8 mouse cellular contexts compared by ENCODE assay signal in genomic region chr17:15787036-15787435, GRCm38 (mm10). TPM values are rescaled to one million over a fixed set of nuclear protein-coding genes. Genes with fewer than 3 reads are reported as not detected.
DNase-seq lines count a peak whose midpoint lies in the region; ATAC-seq lines count a peak whose summit lies in the region.
"Had no signal": no experiment of that assay in that cellular context is flagged by ENCODE, and none has a peak within 500 bp of the region (broad histone marks: within the 10 kb centered on the region; RNA-seq: fewer than 3 reads in every experiment).

No protein-coding gene starts in this region.

- WGBS in hindbrain, embryonic 16.5 days, result 35% methylated on average over 3 of the region's 3 CpGs
- 31% methylated on average over 3 of the region's 3 CpGs for WGBS in hindbrain, embryonic 12.5 days

- ATAC-seq in hindbrain, embryonic 16.5 days, result 0 out of 2 replicates have a peak, but pooled peaks have one; percentile 58
- ATAC-seq in hindbrain, embryonic 12.5 days (ENCODE audit: low FRiP score), result no peak

- no peaks in the 10 kb centered on the region for H3K9me3 ChIP-seq in hindbrain, embryonic 16.5 days (ENCODE audit: control insufficient read depth, low read length)
- H3K9me3 ChIP-seq in hindbrain, embryonic 12.5 days (replicated peaks), result no peaks in the 10 kb centered on the region

- DNase-seq in right cerebral cortex, postnatal 14 days, result peak; percentile 15
- no peak for DNase-seq in right cerebral cortex, postnatal 36 days (ENCODE audit: low spot score in 2 of 2)
- DNase-seq in adipocyte (ENCODE audit: low spot score), result peak; percentile 66
- DNase-seq in kidney, postnatal 4 days, result peak; percentile 19 to 20
- DNase-seq in ovary, adult 18-20 months (ENCODE audit: low spot score), result no peak

- H3K4me2 ChIP-seq in hindbrain, embryonic 16.5 days (ENCODE audit: low read length), result no peak overlapping the region
- H3K4me2 ChIP-seq in hindbrain, embryonic 12.5 days (replicated peaks), result no peak overlapping the region

- H3K36me3 ChIP-seq in hindbrain, embryonic 16.5 days (ENCODE audit: control insufficient read depth, insufficient read depth, low read length), result no peaks in the 10 kb centered on the region
- H3K36me3 ChIP-seq in hindbrain, embryonic 12.5 days, result no peaks in the 10 kb centered on the region

- H3K4me3 ChIP-seq in hindbrain, embryonic 16.5 days (ENCODE audit: low read length), result no peak overlapping the region
- H3K4me3 ChIP-seq in hindbrain, embryonic 12.5 days, result no peak overlapping the region
- H3K4me3 ChIP-seq: erythroblast, embryonic 14.5 days had no signal

- H3K27me3 ChIP-seq in hindbrain, embryonic 16.5 days (replicated peaks; ENCODE audit: control insufficient read depth, insufficient read depth, low read length), result no peaks in the 10 kb centered on the region
- H3K27me3 ChIP-seq in hindbrain, embryonic 12.5 days, result no peaks in the 10 kb centered on the region

- H3K9ac ChIP-seq in hindbrain, embryonic 16.5 days (ENCODE audit: low read depth, low read length), result no peak overlapping the region
- H3K9ac ChIP-seq in hindbrain, embryonic 12.5 days, result no peak overlapping the region

- H3K27ac ChIP-seq in hindbrain, embryonic 16.5 days (ENCODE audit: low read depth, low read length), result no peak overlapping the region
- H3K27ac ChIP-seq in hindbrain, embryonic 12.5 days, result no peak overlapping the region

- no peaks in the 10 kb centered on the region for H3K4me1 ChIP-seq in hindbrain, embryonic 16.5 days (ENCODE audit: control insufficient read depth, insufficient read depth, low read depth, low read length)
- H3K4me1 ChIP-seq in hindbrain, embryonic 12.5 days, result no peaks in the 10 kb centered on the region

RNA-seq across cellular contexts. Expression of gene Rgmb, which starts 43.8 kb away (rescaled TPM):
- polyA plus RNA-seq in hindbrain, embryonic 16.5 days (2015; fragmentation: Nextera tagmentation; extraction: Ambion mirVana), result 50.8 and 58.5 TPM in 2 replicates
- 140 and 156 TPM in 2 replicates for polyA plus RNA-seq in hindbrain, embryonic 12.5 days (2016; fragmentation: Nextera tagmentation; extraction: Ambion mirVana)
- polyA plus RNA-seq: erythroblast, embryonic 14.5 days had no signal

Comparison
In these comparisons a context has a peak if more than half of its experiments do, and no peak if none do; other contexts are left out.
1. DNase-seq: peak in right cerebral cortex, postnatal 14 days (single experiment), adipocyte (single experiment) and kidney, postnatal 4 days (2 of 2); none in right cerebral cortex, postnatal 36 days (0 of 2) and ovary, adult 18-20 months (single experiment).